Mouse (Mus musculus): ENCODE data around the gene Lipc.

Lipc gene

GRCm38 (mm10) chr9:70954226-70954625 lies 2.2 kb upstream of the Lipc start:
- no peak for DNase-seq

- no peak for DNase-seq
Measured at GRCm38 (mm10) chr9:70949336-70949735, 2.7 kb downstream of the Lipc start.

- no peak for DNase-seq
Measured at GRCm38 (mm10) chr9:70947312-70947711, 4.7 kb downstream of the Lipc start.

- DNase-seq, result no peak
Measured at GRCm38 (mm10) chr9:70942686-70943333, 9.2 kb downstream of the Lipc start.

GRCm38 (mm10) chr9:70939752-70940501 lies 12.1 kb downstream of the Lipc start:
- DNase-seq, result no peak

GRCm38 (mm10) chr9:70938850-70939249 lies 13.2 kb downstream of the Lipc start:
- DNase-seq, result no peak

- DNase-seq, result no peak
Measured at GRCm38 (mm10) chr9:70938134-70938533, 13.9 kb downstream of the Lipc start.

GRCm38 (mm10) chr9:70934587-70935295 lies 17.3 kb downstream of the Lipc start:
- no peak for DNase-seq

GRCm38 (mm10) chr9:70930641-70931020 lies 21.4 kb downstream of the Lipc start:
- DNase-seq, result no peak

GRCm38 (mm10) chr9:70929840-70930640 lies 22.0 kb downstream of the Lipc start:
- peak; percentile 16 to 24 for DNase-seq

- no peak for DNase-seq
Measured at GRCm38 (mm10) chr9:70928472-70928871, 23.6 kb downstream of the Lipc start.

- no peak for DNase-seq
Measured at GRCm38 (mm10) chr9:70927701-70928100, 24.3 kb downstream of the Lipc start.

GRCm38 (mm10) chr9:70926820-70927588 lies 25.0 kb downstream of the Lipc start:
- no peak for DNase-seq

- DNase-seq, result no peak
Measured at GRCm38 (mm10) chr9:70925225-70925624, 26.8 kb downstream of the Lipc start.

- no peak for DNase-seq
Measured at GRCm38 (mm10) chr9:70924763-70925162, 27.3 kb downstream of the Lipc start.

GRCm38 (mm10) chr9:70921781-70922565 lies 30.1 kb downstream of the Lipc start:
- DNase-seq, result no peak

GRCm38 (mm10) chr9:70921132-70921531 lies 30.9 kb downstream of the Lipc start:
- DNase-seq, result no peak

GRCm38 (mm10) chr9:70919271-70919670 lies 32.8 kb downstream of the Lipc start:
- DNase-seq, result no peak

GRCm38 (mm10) chr9:70916516-70916915 lies 35.5 kb downstream of the Lipc start:
- DNase-seq, result no peak

- no peak for DNase-seq
Measured at GRCm38 (mm10) chr9:70915356-70915685, 36.7 kb downstream of the Lipc start.

GRCm38 (mm10) chr9:70914659-70915355 lies 37.2 kb downstream of the Lipc start:
- no peak for DNase-seq

All from thymus, postnatal 36 days (tissue).